Comparison of ENCODE assay signal across 8 mouse cellular contexts in the genomic region with DNA sequence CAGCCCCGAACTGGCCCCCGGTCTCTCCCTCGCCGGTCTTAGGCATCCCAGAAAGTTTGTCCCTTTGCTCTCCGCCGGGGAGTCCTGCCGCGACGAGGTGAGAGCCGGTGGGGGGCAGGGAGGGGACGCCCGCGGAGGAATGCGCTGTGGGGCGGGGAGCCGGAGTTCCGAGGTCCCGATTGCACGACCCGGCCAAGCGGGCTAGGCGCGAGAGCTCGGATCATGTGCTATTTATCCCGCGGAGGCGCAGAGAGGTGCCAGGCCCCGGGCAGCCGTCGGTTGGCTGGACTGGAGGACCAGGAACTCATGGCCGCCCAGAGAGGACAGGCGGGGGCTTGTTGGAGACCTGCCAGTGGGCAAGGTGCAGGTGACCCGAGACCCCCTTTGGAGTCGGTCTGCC. TPM values are rescaled to one million over a fixed set of nuclear protein-coding genes. Genes with fewer than 3 reads are reported as not detected.
DNase-seq lines count a peak whose midpoint lies in the region; ATAC-seq and TF ChIP-seq lines count a peak whose summit lies in the region.

No protein-coding gene starts in this region.

- no peaks in the 10 kb centered on the region for H3K9me3 ChIP-seq in E14TG2a.4 (ENCODE audit: low read length)
- H3K9me3 ChIP-seq in forebrain, embryonic 15.5 days: no peaks in the 10 kb centered on the region
- no peaks in the 10 kb centered on the region for H3K9me3 ChIP-seq in lung, postnatal 0 days (ENCODE audit: low read length)

- TF ChIP-seq EP300 in lung, postnatal 0 days (IDR thresholded peaks at IDR 0.05): no peak

- peaks cover 33% of the 10 kb centered on the region for H3K36me3 ChIP-seq in E14TG2a.4 (ENCODE audit: insufficient read depth, low read length)
- peaks cover 18% of the 10 kb centered on the region for H3K36me3 ChIP-seq in forebrain, embryonic 15.5 days
- H3K36me3 ChIP-seq in lung, postnatal 0 days (ENCODE audit: insufficient read depth, low read length): peaks cover 20% of the 10 kb centered on the region; the same call in 1 of the 2 replicates

- H3K4me2 ChIP-seq in forebrain, embryonic 15.5 days (replicated peaks): peak overlapping the region; percentile 84
- peak overlapping the region; percentile 93 for H3K4me2 ChIP-seq in lung, postnatal 0 days (replicated peaks; ENCODE audit: low read depth, low read length)

- H3K27ac ChIP-seq in forebrain, embryonic 15.5 days (replicated peaks): peak overlapping the region; percentile 91
- peak overlapping the region; percentile 100 for H3K27ac ChIP-seq in layer of hippocampus, adult 2 months
- H3K27ac ChIP-seq in lung, postnatal 0 days (ENCODE audit: low read length): peak overlapping the region; percentile 95

- peak; percentile 56; the same call in 1 of the 2 replicates for ATAC-seq in cerebellum, adult (ENCODE audit: insufficient number of reproducible peaks, low FRiP score, low TSS enrichment)
- peak; percentile 53 for ATAC-seq in forebrain, embryonic 15.5 days (replicated peaks)
- ATAC-seq in lung, postnatal 0 days: peak; percentile 69

- no peaks in the 10 kb centered on the region for H3K27me3 ChIP-seq in E14TG2a.4 (ENCODE audit: insufficient read depth, low read length)
- no peaks in the 10 kb centered on the region for H3K27me3 ChIP-seq in forebrain, embryonic 15.5 days
- H3K27me3 ChIP-seq in lung, postnatal 0 days (replicated peaks; ENCODE audit: insufficient read depth, low read length): no peaks in the 10 kb centered on the region

- TF ChIP-seq CTCF in E14TG2a.4 (conservative IDR thresholded peaks at IDR 0.05; ENCODE audit: low read length): no peak
- TF ChIP-seq CTCF in layer of hippocampus, adult 2 months (conservative IDR thresholded peaks at IDR 0.05): no peak
- TF ChIP-seq CTCF in lung, postnatal 0 days (IDR thresholded peaks at IDR 0.05): no peak

- WGBS in forebrain, embryonic 15.5 days: under 1% methylated on average over 34 of the region's 34 CpGs
- 2% methylated on average over 29 of the region's 34 CpGs for WGBS in lung, postnatal 0 days

- peaks cover 45% of the 10 kb centered on the region for H3K4me1 ChIP-seq in E14TG2a.4 (replicated peaks; ENCODE audit: low read depth, low read length)
- H3K4me1 ChIP-seq in forebrain, embryonic 15.5 days: peaks cover 27% of the 10 kb centered on the region
- H3K4me1 ChIP-seq in lung, postnatal 0 days (ENCODE audit: insufficient read depth, low read depth, low read length): peaks cover 15% of the 10 kb centered on the region; the same call in 1 of the 2 replicates

- H3K4me3 ChIP-seq in E14TG2a.4 (replicated peaks; ENCODE audit: low read length): peak overlapping the region; percentile 92
- H3K4me3 ChIP-seq in forebrain, embryonic 15.5 days: peak overlapping the region; percentile 96
- peak overlapping the region; percentile 83 for H3K4me3 ChIP-seq in layer of hippocampus, adult 2 months
- peak overlapping the region; percentile 83 for H3K4me3 ChIP-seq in lung, postnatal 0 days (ENCODE audit: low read depth, low read length)

- peak; percentile 83 to 86 for DNase-seq in heart, postnatal 14 days
- peak in 1 of 2 experiments; percentile 58 for DNase-seq in layer of hippocampus, adult 2 months (ENCODE audit: low spot score in 2 of 2)
- peak; percentile 88 for DNase-seq in lung, postnatal 0 days (ENCODE audit: low spot score)
- DNase-seq in ovary, postnatal 14 days (ENCODE audit: low spot score): peak; percentile 66
- peak; percentile 70 for DNase-seq in thymus, postnatal 14 days

- H3K9ac ChIP-seq in forebrain, embryonic 15.5 days (replicated peaks): peak overlapping the region; percentile 92
- peak overlapping the region; percentile 83 for H3K9ac ChIP-seq in lung, postnatal 0 days (replicated peaks; ENCODE audit: low read depth)

- intact Hi-C loops in heart, postnatal 14 days (cut with DNase I): loop anchor here (5.0 kb wide), 1 partner anchor 52 kb away; no protein-coding TSS in a partner anchor

RNA-seq across cellular contexts. Expression of gene Kif1c, which starts 0.3 kb away (rescaled TPM):
- 1.4 and 1.5 TPM in 2 replicates for polyA plus RNA-seq in forebrain, embryonic 15.5 days (2015; fragmentation: Nextera tagmentation; extraction: Ambion mirVana)
- 100 to 1,000 TPM; 322 to 323 TPM for total RNA-seq in heart, postnatal 14 days (2021)
- 10 to 100 TPM; 76.5 to 89.8 TPM for total RNA-seq in layer of hippocampus, adult 2 months (2021)
- polyA plus RNA-seq in lung, postnatal 0 days (2015; fragmentation: Nextera tagmentation; extraction: Ambion mirVana): 4.8 and 5.3 TPM in 2 replicates

RNA-seq across cellular contexts. Expression of gene Inca1, which starts 0.7 kb away (rescaled TPM):
- polyA plus RNA-seq in forebrain, embryonic 15.5 days (2015; fragmentation: Nextera tagmentation; extraction: Ambion mirVana): 0.69 and 1.5 TPM in 2 replicates
- 1 to 10 TPM; 3.0 to 4.7 TPM for total RNA-seq in heart, postnatal 14 days (2021)
- total RNA-seq in layer of hippocampus, adult 2 months (2021): 1 to 10 TPM; 2.9 to 5.0 TPM
- polyA plus RNA-seq in lung, postnatal 0 days (2015; fragmentation: Nextera tagmentation; extraction: Ambion mirVana): 2.4 and 2.6 TPM in 2 replicates

RNA-seq across cellular contexts. Expression of gene Camta2, which starts 12.7 kb away (rescaled TPM):
- polyA plus RNA-seq in forebrain, embryonic 15.5 days (2015; fragmentation: Nextera tagmentation; extraction: Ambion mirVana): 17.0 and 17.6 TPM in 2 replicates
- 10 to 100 TPM; 38.3 to 40.0 TPM for total RNA-seq in heart, postnatal 14 days (2021)
- total RNA-seq in layer of hippocampus, adult 2 months (2021): 100 to 1,000 TPM; 387 to 403 TPM
- 8.7 and 9.9 TPM in 2 replicates for polyA plus RNA-seq in lung, postnatal 0 days (2015; fragmentation: Nextera tagmentation; extraction: Ambion mirVana)

RNA-seq across cellular contexts. Expression of gene Spag7, which starts 31.4 kb away (rescaled TPM):
- polyA plus RNA-seq in forebrain, embryonic 15.5 days (2015; fragmentation: Nextera tagmentation; extraction: Ambion mirVana): 148 and 153 TPM in 2 replicates
- total RNA-seq in heart, postnatal 14 days (2021): 10 to 100 TPM; 83.4 to 84.4 TPM
- total RNA-seq in layer of hippocampus, adult 2 months (2021): 10 to 100 TPM; 50.8 to 54.7 TPM
- polyA plus RNA-seq in lung, postnatal 0 days (2015; fragmentation: Nextera tagmentation; extraction: Ambion mirVana): 84.6 and 95.5 TPM in 2 replicates

RNA-seq across cellular contexts. Expression of gene Eno3, which starts 43.6 kb away (rescaled TPM):
- 6.3 and 8.4 TPM in 2 replicates for polyA plus RNA-seq in forebrain, embryonic 15.5 days (2015; fragmentation: Nextera tagmentation; extraction: Ambion mirVana)
- 1,000 to 10,000 TPM; 1,878 to 1,971 TPM for total RNA-seq in heart, postnatal 14 days (2021)
- 1 to 10 TPM; 6.6 to 7.9 TPM for total RNA-seq in layer of hippocampus, adult 2 months (2021)
- 20.8 and 23.1 TPM in 2 replicates for polyA plus RNA-seq in lung, postnatal 0 days (2015; fragmentation: Nextera tagmentation; extraction: Ambion mirVana)

Comparison
In these comparisons a context has a peak if more than half of its experiments do, and no peak if none do; other contexts are left out.
1. RNA of gene Camta2, which starts 12.7 kb away (total RNA-seq): 387 to 403 TPM in layer of hippocampus, adult 2 months; 38.3 to 40.0 TPM in heart, postnatal 14 days; every median in the first group is over 4 times any median in the second.
2. Peak in every context shown above with its lines, with median percentiles within 50 percentile points of each other: H3K4me3 ChIP-seq, ATAC-seq and H3K27ac ChIP-seq.